Mouse (Mus musculus) spleen, embryonic (tissue): ENCODE results near the gene Chmp6.

Experiments used
- CTCF ChIA-PET: fragments of 350-600 bp; sonication (Branson Sonifier 250); formaldehyde crosslinking; loops from one replicate; lab custom pipeline; 2022; lab: Charles Lee

The Chmp6 gene

DNA sequence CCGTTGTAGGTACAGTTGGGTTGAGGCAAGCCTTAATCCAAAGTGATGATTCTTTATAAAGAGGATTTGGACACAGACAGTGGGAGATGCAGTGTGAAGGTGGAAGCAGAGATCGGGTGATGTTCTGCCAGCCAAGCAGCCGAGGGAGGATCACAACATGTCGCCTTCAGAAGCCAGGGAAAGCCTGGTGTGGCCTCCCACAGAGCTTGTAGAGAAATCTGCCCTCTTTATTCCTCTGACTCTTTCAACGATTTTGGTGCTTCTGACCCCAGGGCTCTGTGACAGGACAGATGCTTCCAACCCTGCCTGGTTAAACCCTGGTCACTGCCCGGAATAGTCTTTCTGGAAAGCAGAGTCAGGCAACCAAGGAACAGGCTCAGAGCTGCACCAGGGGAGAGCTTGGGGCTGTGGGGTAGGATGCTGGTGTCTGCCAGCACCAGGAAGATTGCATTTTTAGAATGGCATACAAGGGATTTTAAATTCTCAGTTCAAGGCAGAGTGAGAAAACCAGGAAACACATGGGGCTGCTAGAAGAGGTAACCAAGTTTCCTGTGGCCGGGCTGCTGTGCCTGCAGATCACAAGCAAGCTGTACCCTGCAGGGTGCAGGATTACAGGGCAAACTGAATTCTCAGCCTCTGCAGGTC lies 6.1 kb upstream of the Chmp6 start:
- CTCF ChIA-PET, result no interaction called here

DNA sequence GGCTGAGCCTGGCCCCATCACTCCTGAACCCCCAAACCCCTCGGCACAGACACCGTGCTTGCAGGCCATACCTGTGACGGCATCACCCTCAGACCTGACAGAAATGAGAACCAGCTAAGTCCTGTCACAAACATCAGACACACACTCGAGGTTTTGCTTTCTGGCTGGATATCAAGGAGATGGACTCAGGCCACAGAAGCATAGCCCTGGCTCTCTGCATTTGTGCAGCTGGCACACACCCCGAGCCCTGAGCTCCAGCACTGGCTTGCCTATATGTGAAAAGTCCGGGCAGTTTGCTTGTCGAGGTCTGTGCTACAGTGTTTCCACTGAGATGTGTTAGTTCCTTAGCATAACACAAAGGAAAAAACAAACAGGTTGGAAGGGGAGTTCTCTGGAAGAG lies 5.5 kb upstream of the Chmp6 start:
- CTCF ChIA-PET, result interaction anchor here (1.8 kb wide), 1 partner anchor 83 kb away, joined by 6 read pairs; no protein-coding TSS in a partner anchor

DNA sequence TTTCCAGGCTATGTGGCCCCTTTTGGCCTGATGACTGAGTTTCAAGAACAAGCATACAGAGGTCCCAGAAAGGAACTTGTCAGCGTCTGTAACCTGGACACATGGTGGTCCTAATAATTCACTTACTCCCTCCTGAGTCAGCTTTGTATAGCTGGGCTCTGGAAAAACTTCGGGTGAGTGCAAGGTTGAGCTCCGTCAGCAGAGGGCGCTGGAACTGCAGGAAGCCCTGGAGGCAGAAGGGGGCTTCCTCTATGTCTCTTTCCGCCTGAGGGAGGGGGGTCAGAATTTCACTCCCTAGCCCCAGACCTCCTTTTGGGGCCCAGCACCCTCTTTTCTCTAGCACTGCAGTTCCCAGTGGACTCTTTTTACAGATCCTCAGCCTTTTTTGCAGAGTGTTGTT lies 3.8 kb upstream of the Chmp6 start:
- CTCF ChIA-PET, result interaction anchor here (1.2 to 1.8 kb wide), 3 partner anchors 25 to 83 kb away, joined by 3 to 6 read pairs (median 6); no protein-coding TSS in a partner anchor

DNA sequence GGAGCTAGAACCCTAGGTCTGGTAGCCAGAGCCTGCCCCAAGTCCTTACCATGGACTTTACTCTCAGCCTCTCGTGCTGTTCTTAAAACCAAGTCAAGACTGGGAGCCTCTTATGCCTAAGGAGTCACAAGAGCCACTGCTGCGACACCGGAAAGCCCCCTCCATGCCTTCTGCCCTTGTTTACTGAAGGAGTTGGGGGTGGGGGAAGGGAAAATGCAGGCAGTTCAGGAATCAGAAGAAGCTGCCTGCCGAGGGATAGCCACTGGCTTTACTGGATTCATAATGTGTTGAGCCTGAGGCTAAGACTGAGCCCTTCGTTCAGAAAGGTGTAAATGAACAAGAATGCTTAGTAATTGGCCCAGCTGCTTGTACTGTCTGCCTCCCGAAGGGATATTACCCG lies 396 bp upstream of the Chmp6 start:
- CTCF ChIA-PET, result interaction anchor here (0.6 to 1.4 kb wide), 3 partner anchors 51 to 765 kb away, joined by 3 to 5 read pairs (median 3); no protein-coding TSS in a partner anchor

DNA sequence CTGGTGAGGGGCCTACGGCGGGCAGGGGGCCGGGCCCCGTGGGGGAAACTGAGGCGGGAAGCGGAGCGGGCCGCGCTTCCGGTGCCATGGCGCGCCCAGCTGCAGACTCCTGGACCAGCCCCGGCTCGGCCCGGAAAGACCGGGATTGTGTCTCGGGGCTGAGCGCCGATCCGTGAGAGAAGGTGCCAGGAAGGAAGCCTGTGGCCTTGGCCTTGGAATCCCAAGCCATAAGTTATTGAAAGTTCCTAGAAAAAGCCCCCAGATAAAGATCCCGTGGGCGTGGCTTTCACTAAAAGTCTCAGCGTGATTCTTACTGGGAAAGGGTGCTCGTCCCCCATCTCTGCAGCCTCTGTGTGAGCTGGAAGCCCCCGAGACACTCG lies 684 bp downstream of the Chmp6 start:
- CTCF ChIA-PET, result interaction anchor here (1.0 kb wide), 1 partner anchor 26 kb away, joined by 3 read pairs; no protein-coding TSS in a partner anchor

DNA sequence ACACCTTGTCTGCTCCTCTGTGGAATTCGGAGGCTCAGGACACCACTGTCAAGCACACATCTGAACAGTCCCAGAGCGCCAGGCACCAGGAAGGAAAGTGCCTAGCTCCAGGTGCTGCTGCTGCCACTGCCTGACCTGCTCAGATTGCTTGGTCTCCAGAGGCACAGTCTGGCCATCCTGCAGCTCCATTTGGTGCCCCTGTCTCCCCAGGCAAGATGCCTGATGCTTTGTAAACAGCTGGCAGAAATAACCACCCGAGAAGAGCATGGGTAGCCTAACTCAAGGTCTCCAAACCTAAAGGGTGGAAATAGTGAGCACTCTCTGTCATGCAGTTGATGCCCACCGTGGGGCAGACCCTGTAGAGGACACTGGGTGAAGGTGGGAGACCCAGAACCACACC lies 1.1 kb downstream of the Chmp6 start:
- CTCF ChIA-PET, result interaction anchor here (1.0 kb wide), 1 partner anchor 26 kb away, joined by 3 read pairs; no protein-coding TSS in a partner anchor

DNA sequence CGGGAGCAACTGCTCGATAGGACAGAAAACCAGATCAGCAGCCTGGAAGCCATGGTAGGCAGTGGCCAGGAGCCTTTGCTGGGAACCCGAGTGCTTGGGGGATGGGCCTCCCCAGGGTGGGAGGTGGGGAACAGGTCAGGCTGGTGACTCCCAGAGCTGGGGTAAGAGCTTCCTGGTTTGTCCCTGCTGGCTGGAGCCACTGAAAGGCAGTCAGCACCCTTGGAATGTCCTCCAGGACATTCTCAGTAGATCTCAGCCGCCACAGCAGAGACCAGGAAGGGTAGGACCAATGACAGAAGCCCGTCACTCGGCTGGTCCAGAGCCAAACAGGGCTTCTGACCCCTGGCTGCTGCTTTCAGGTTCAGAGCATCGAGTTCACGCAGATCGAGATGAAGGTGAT lies 2.4 kb downstream of the Chmp6 start:
- CTCF ChIA-PET, result no interaction called here

DNA sequence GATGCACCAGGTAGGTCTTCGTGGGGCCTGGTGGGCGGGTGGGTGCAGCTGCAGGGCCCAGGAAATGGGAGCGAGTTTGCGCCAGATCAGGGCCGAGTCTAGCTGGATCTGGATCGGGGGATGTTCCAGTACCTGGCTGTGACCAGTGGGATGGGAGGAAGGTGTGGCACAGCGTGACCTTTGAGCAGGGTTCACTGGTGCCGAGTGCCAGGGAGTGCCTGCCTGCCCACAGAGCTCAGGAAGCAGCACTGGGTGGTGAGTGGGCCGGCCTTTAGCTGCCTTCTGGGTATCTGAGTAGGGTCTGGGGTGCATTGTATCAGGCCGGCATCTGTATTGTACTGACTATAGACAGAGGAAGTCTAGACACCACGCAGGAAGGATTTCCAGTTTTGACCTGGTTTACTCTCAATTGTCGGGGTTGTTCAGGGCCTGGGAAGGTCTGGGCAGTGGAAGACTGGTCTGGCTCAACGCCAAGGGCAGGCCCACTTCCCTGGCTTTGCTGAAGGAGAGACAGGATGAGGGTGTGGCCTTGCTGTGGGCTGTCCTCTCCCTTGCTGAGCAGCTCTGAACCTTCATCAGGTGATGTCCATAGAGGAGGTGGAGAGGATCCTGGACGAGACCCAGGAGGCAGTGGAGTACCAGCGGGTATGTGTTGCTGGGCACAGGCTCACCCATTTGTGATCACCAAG lies 3.0 kb downstream of the Chmp6 start:
- CTCF ChIA-PET, result no interaction called here

DNA sequence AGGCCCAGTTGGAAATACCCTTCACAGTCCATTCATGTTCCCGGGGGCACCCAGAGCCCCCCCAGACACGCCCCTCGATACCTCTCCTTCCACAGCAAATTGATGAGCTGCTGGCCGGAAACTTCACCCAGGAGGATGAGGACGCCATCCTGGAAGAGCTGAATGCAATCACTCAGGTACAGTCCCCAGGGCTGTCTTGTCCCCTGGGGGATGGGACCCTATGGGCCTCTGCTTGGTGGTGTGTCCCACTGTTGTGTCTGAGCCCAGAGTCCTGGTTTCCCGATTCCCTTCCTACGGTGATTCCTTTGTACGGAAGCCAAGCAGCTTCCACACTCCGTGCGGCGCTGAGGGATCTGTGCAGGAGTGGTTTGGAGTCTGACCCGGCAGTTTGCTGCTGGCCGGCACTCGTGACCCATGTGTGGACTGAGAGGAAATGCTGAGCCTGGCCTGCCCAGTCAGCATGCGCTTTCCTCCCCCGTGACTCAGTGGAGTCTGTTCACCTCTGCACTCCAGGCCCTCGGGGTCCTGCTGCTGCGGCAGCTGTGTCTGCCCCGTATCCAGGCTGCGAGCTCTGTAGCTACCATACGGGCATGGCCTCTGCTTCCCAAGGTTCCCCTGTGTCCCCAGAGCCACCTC lies 3.7 kb downstream of the Chmp6 start:
- CTCF ChIA-PET, result no interaction called here

DNA sequence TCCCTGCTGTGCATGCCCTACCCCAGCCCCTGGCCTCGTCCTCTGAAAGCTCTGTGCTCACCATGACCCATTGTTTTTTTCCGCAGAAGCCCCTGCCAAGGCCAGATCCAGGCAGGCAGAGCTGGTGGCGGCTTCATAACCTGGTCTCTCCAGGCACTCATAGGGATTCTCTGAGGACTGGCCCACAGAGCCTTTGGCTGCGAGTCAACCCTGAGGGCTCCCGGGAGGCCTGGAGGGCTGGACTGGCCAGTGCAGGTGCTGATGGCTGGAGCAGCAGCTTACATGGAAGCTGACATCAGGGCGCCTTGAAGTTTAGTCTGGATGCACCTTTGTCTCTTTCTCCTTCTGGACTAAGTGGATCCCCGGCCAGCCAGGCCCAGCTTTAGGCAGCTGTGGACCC lies 5.3 kb downstream of the Chmp6 start:
- CTCF ChIA-PET, result no interaction called here

DNA sequence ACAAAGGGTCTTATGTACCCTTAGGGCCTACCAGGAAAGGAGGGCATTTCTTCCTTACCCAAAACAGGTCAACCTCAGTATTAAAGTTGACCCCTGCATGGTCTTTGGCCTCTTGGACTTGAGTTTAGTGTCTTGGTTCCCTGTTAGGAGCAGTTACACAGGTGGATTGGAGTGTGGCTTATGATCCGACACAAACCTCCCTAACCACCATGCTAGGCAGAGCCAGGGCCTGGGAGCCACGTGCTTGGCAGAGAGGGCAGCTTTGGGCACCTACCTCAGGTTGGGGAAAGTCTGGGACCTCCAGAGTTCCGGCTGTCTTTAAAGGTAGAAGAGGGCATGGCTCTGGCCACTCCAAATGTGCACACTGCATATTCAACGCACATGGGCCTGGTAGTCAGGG lies 6.2 kb downstream of the Chmp6 start:
- CTCF ChIA-PET, result no interaction called here

DNA sequence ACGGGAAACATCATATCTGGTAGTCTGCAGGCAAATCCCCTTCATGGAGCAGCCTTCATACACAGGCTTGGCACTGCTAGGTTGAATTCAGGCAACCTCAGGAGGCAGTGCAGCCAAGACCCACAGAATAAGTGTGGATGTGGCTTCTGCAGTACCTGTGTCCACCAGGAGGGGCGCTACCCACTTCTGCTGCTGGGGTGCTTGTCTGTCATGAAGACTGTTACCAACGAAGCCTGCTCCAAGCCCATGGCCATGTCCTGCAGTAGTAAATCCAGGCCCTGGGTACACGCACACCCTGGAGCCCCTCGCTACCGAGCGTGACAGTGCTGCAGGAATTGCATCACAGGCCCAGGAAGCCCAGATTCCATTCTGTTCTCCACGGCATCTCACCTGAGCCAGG lies 6.7 kb downstream of the Chmp6 start:
- CTCF ChIA-PET, result no interaction called here

DNA sequence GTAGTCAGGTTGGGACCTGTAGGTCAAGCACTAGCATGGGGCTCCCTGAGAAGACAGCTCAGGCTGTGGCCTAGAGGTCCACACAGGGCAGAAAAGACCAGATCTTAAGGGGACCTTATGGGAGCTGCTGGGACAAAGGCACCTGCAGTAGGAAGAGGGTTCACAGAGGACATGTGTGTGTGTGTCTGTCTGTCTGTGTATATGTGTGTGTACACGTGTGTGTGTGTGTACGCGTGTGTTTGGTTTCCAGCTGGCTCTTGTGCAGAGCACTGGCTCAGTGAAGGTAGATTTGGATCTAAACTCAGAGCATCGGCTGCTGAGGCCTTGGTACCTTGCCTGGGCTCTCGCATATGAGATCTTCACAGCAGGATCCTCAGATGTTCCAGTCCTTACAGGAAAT lies 7.4 kb downstream of the Chmp6 start:
- CTCF ChIA-PET, result no interaction called here

DNA sequence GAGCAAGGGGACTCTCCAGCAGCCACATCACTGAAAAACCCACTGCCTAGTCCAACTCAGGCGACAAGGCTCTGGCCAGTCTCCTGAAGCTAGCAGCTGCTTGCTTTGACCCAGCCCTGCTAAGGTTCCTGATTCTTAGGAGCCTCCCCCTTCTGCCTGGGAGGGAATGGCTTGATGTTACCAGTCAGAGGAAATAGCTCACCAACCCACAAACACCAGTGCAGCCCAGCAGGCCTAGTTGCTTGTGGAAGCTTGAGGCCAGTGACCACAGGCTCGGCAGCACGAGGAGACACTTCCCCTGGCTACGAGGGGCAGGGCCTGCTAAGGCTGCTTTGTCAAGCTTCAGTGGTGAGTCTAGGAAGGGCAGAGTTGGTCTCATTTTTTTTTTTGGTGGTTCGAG lies 11.9 kb downstream of the Chmp6 start:
- CTCF ChIA-PET, result interaction anchor here (0.5 kb wide), 1 partner anchor 229 kb away, joined by 3 read pairs; no protein-coding TSS in a partner anchor

DNA sequence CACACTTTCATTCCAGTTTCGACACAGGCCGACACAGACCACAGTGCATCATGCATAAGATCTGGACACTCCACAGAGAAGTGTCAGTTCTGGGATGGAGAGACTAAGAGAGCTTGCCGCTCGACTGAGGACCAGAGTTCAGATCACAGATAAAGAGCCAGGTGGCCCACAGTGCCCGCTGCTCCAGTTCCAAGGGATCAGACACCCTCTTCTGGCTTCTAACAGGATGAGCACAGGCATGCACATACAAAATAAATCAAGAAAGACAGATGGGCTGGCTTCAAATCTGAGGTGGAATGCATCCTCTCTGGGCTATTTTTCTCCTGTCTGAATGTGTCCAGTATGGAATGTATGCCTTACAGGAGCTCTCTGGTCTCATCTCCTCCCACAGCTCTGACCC lies 13.5 kb downstream of the Chmp6 start:
- CTCF ChIA-PET, result interaction anchor here (1.3 kb wide), 1 partner anchor 12 kb away, joined by 4 read pairs; no protein-coding TSS in a partner anchor

DNA sequence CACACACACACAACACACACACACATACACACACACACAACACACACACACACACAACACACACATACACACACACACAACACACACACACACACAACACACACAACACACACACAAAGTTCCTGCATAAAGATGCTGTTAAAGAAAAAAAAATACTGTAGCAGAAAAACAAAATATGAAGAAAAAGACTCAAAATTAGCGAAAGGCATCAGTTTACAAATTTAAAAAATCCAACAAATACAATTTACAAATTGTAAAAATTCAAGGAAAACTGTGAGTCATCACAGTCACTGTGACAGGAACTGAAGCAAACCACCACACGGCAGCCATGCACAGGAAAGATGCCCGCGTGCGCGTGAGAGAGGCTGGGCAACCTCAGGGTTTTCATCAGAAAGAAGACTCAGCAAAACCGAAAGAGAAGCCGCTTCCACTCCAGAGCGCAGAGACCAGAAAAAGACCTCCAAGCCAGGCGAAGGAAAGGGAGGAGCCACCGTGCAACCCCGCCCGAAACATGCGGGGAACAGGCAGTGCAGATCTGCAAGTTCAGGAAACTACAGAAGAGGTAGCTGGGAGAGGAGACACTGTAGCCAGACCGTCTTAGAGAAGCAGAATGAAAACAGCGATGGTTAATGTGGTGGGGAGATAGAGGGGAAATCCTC lies 14.9 kb downstream of the Chmp6 start:
- CTCF ChIA-PET, result interaction anchor here (1.3 kb wide), 1 partner anchor 10 kb away, joined by 4 read pairs; no protein-coding TSS in a partner anchor

DNA sequence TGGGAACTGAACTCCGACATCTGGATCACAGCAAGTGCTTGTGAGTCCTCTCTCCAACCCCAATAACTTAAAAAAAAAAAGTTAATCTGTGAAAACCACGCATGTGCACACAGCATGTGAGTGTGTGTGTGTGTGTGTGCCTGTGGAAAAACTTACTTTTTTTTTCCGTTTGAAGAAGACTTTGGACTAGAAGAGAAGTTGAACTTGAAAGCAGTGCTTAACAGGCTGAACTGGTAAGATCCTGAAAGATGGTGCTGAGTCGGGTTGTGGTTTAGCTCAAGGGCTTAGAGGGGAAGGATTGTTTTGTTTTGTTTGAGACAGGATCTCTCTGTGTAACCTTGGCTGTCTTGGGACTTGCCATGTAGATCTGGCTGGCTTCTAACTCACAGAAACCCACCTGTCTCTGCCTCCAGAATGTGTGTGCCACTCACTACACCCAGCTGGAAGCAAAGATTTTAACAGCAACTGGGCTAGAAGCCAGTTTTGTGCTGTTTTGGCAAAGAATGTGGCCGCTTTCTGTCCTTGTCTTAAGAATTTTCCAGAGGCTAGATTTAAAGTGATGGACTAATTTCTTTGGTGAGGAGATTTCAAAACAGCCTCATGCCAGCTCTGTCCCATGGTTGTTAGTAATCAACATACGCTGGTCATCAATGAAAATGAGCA lies 16.5 kb downstream of the Chmp6 start:
- CTCF ChIA-PET, result interaction anchor here (0.6 to 1.0 kb wide), 2 partner anchors 11 to 765 kb away, joined by 3 to 8 read pairs; no protein-coding TSS in a partner anchor

DNA sequence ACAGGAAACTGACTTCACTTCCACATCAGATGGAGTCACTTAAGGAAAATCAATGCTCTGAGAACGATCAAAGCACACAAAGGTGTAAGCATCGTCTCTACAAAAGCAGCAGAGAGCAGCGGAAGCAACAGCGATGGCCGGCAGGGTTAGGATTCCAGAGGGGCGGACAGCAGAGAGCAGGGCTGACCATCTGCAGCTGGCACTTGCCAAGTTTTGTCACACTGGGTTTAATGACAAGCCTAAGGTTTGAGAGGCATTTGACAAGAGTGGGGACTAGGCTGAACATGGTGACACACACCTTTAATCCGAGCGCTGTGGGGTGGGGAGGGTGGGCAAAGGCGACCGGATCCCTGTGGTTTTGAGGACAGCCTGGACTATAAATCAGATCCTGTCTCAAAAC lies 18.6 kb downstream of the Chmp6 start:
- CTCF ChIA-PET, result interaction anchor here (0.7 kb wide), 1 partner anchor 10 kb away, joined by 3 read pairs; no protein-coding TSS in a partner anchor

DNA sequence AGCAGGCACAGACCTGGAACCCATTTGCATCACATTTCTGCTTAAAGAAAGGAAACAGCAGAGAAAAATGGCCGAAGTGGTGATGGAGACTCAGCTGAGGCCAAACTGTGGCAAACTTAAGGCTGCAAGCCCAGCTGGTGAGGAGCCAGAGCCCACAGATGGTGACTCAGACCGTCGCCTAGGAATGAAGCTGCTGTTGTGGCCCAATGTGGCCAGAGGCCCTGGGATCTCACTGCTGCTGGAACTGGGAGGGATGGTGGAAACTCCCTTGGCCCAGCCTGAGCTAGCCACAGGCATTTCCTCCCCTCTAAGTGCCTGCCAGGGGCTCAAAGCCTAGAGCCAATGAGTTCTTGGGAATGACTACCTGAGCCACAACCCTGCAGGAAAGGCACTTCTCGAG lies 19.9 kb downstream of the Chmp6 start:
- CTCF ChIA-PET, result interaction anchor here (0.6 kb wide), 1 partner anchor 360 kb away, joined by 3 read pairs; no protein-coding TSS in a partner anchor

DNA sequence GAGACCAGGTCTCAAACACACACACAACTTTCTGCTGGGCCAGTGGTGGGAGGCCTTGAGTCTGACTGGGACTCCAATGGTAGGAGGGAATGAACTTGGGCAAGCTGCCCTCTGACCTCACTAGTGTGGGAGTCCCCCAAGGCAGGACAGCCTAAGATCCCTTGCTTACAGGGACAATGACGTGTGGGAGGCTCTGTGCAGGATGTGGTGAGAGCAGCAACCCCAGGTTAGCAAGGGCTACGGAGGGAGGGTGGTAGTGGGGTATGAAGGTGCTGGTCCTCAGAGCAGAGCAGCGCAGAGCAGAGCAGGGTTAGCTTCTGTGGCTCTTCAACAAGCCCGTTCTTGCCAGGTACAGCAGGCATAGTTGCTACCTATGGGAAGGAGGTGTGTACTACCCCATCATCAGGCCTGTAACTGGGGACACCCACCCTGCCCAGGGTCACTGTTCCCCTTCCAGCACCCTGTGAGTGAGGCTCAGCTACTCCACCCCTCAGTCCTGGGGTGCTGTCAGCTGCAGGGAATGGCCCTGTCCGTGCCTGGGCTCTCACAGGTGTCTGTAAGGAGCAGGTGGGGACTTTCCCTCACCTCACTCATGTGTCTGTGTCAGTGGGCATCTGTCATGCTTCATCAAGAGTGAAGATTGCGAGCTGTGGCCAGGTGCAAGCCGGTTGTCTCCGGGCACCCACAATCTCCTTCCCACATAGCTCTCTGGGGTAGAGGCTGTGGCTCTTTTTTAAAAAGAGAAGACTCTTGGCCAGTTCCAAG lies 20.8 kb downstream of the Chmp6 start:
- CTCF ChIA-PET, result interaction anchor here (0.6 to 2.7 kb wide), 5 partner anchors 25 to 361 kb away, joined by 3 to 14 read pairs (median 5); no protein-coding TSS in a partner anchor
